Mouse (Mus musculus) lung, adult 2 months (tissue): ENCODE measurements around the gene Coq10a.

Source experiments
- CTCF ChIP-seq: fragments of 200-500 bp; IDR thresholded peaks from 2 replicates; pipeline ENCODE4 v1.5.1; 2011; ENCODE audit warnings: mild to moderate bottlenecking, low read length, control low read depth; ENCODE audit not compliant: insufficient read depth
- POLR2A ChIP-seq: fragments of 200-500 bp; IDR thresholded peaks from 2 replicates; pipeline ENCODE4 v1.6.1; 2011; ENCODE audit warnings: low read depth, mild to moderate bottlenecking, control low read depth, low read length, borderline replicate concordance; ENCODE audit errors: extremely low read depth

- TF ChIP-seq CTCF (no peak), POLR2A (no peak)
These were observed 23.1 kb upstream of the Coq10a start for GRCm38 (mm10) chr10:128391850-128392249.
